Mouse (Mus musculus): ENCODE results near the gene Myt1.
A peak's percentile ranks its signal among the peaks of the same experiment; 100 is the strongest.

DNA sequence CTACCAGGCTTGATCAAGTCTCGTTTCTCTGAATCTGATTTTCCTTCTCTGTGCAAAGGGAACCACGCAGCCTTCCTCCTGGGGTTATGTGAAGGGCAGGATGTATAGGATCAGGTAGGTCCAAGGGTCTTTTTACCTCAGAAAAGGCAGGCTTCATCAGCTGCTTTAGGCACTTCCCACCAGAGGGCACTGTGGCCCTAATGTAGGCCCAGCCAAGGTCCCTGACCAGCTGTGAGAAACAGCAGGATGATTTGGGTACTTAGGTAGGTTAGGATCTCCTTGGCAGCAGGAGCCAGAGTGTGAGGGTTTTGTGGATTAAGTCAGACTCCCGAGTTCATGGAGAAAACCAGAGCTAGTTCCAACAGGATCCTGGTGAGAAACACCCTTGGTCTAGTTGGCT is 40.9 kb upstream of the Myt1 start:
- TF ChIP-seq CTCF (IDR thresholded peaks at IDR 0.05; ENCODE audit: low read depth): peak; percentile 61
- no peak for TF ChIP-seq EP300 (IDR thresholded peaks at IDR 0.05; ENCODE audit: low read depth)

All from heart, postnatal 0 days (tissue).